Mouse (Mus musculus): ENCODE results near the gene Pitpnm2. TPM values are rescaled to one million over a fixed set of nuclear protein-coding genes. Genes with fewer than 3 reads are reported as not detected.

Gene Pitpnm2
- polyA plus RNA-seq, 1 experiment: 54.9 TPM

- no peak overlapping the region for H3K27ac ChIP-seq (ENCODE audit: control insufficient read depth, insufficient read depth, low read depth, low read length)
Measured at GRCm38 (mm10) chr5:124167621-124168020, 81.9 kb downstream of the Pitpnm2 start.

GRCm38 (mm10) chr5:124166741-124167140, 82.8 kb downstream of the Pitpnm2 start:
- H3K27ac ChIP-seq (ENCODE audit: control insufficient read depth, insufficient read depth, low read depth, low read length): no peak overlapping the region
- H3K4me3 ChIP-seq (ENCODE audit: control insufficient read depth, low read depth, low read length): no peak overlapping the region
- no peaks in the 10 kb centered on the region for H3K27me3 ChIP-seq (ENCODE audit: control insufficient read depth, insufficient read depth, low read length)
- H3K4me1 ChIP-seq (ENCODE audit: control insufficient read depth, insufficient read depth, low read length): no peaks in the 10 kb centered on the region
- no peak for TF ChIP-seq CTCF (IDR thresholded peaks at IDR 0.05; ENCODE audit: control insufficient read depth, insufficient read depth, insufficient replicate concordance, low read depth, low read length)
- TF ChIP-seq POLR2A (IDR thresholded peaks at IDR 0.05; ENCODE audit: control insufficient read depth, low read depth, low read length): no peak
- H3K36me3 ChIP-seq (ENCODE audit: control insufficient read depth, insufficient read depth, low read length): no peaks in the 10 kb centered on the region

More at GRCm38 (mm10) chr5:124167621-124168020, 81.9 kb downstream of the Pitpnm2 start:
- H3K4me3 ChIP-seq (ENCODE audit: control insufficient read depth, low read depth, low read length): no peak overlapping the region
- no peaks in the 10 kb centered on the region for H3K4me1 ChIP-seq (ENCODE audit: control insufficient read depth, insufficient read depth, low read length)
- TF ChIP-seq CTCF (IDR thresholded peaks at IDR 0.05; ENCODE audit: control insufficient read depth, insufficient read depth, insufficient replicate concordance, low read depth, low read length): no peak
- H3K27me3 ChIP-seq (ENCODE audit: control insufficient read depth, insufficient read depth, low read length): no peaks in the 10 kb centered on the region
- H3K36me3 ChIP-seq (ENCODE audit: control insufficient read depth, insufficient read depth, low read length): no peaks in the 10 kb centered on the region

- no peak overlapping the region for H3K4me3 ChIP-seq (ENCODE audit: control insufficient read depth, low read depth, low read length)
- no peak overlapping the region for H3K27ac ChIP-seq (ENCODE audit: control insufficient read depth, insufficient read depth, low read depth, low read length)
- H3K27me3 ChIP-seq (ENCODE audit: control insufficient read depth, insufficient read depth, low read length): no peaks in the 10 kb centered on the region
- no peaks in the 10 kb centered on the region for H3K4me1 ChIP-seq (ENCODE audit: control insufficient read depth, insufficient read depth, low read length)
- H3K36me3 ChIP-seq (ENCODE audit: control insufficient read depth, insufficient read depth, low read length): no peaks in the 10 kb centered on the region
- TF ChIP-seq POLR2A (IDR thresholded peaks at IDR 0.05; ENCODE audit: control insufficient read depth, low read depth, low read length): no peak
- no peak for TF ChIP-seq CTCF (IDR thresholded peaks at IDR 0.05; ENCODE audit: control insufficient read depth, insufficient read depth, insufficient replicate concordance, low read depth, low read length)
Measured at GRCm38 (mm10) chr5:124165622-124166570, 83.7 kb downstream of the Pitpnm2 start.

GRCm38 (mm10) chr5:124163445-124163844, 86.1 kb downstream of the Pitpnm2 start:
- no peaks in the 10 kb centered on the region for H3K36me3 ChIP-seq (ENCODE audit: control insufficient read depth, insufficient read depth, low read length)
- H3K4me1 ChIP-seq (ENCODE audit: control insufficient read depth, insufficient read depth, low read length): no peaks in the 10 kb centered on the region; the same call in 1 of the 2 replicates
- no peak overlapping the region for H3K27ac ChIP-seq (ENCODE audit: control insufficient read depth, insufficient read depth, low read depth, low read length)
- no peak for TF ChIP-seq CTCF (IDR thresholded peaks at IDR 0.05; ENCODE audit: control insufficient read depth, insufficient read depth, insufficient replicate concordance, low read depth, low read length)
- TF ChIP-seq POLR2A (IDR thresholded peaks at IDR 0.05; ENCODE audit: control insufficient read depth, low read depth, low read length): no peak
- no peaks in the 10 kb centered on the region for H3K27me3 ChIP-seq (ENCODE audit: control insufficient read depth, insufficient read depth, low read length)
- no peak overlapping the region for H3K4me3 ChIP-seq (ENCODE audit: control insufficient read depth, low read depth, low read length)

- Histone ChIP-seq H3K4me3 (ENCODE audit: control insufficient read depth, low read depth, low read length) (no peak overlapping the region), H3K4me1 (ENCODE audit: control insufficient read depth, insufficient read depth, low read length) (no peaks in the 10 kb centered on the region; the same call in 1 of the 2 replicates), H3K27me3 (ENCODE audit: control insufficient read depth, insufficient read depth, low read length) (no peaks in the 10 kb centered on the region), H3K27ac (ENCODE audit: control insufficient read depth, insufficient read depth, low read depth, low read length) (no peak overlapping the region), H3K36me3 (ENCODE audit: control insufficient read depth, insufficient read depth, low read length) (no peaks in the 10 kb centered on the region)
- no peak for TF ChIP-seq POLR2A (IDR thresholded peaks at IDR 0.05; ENCODE audit: control insufficient read depth, low read depth, low read length)
- no peak for TF ChIP-seq CTCF (IDR thresholded peaks at IDR 0.05; ENCODE audit: control insufficient read depth, insufficient read depth, insufficient replicate concordance, low read depth, low read length)
Measured at GRCm38 (mm10) chr5:124162577-124162976, 87.0 kb downstream of the Pitpnm2 start.

GRCm38 (mm10) chr5:124161831-124162230, 87.7 kb downstream of the Pitpnm2 start:
- TF ChIP-seq CTCF (IDR thresholded peaks at IDR 0.05; ENCODE audit: control insufficient read depth, insufficient read depth, insufficient replicate concordance, low read depth, low read length) (no peak), POLR2A (IDR thresholded peaks at IDR 0.05; ENCODE audit: control insufficient read depth, low read depth, low read length) (no peak)
- Histone ChIP-seq H3K27me3 (ENCODE audit: control insufficient read depth, insufficient read depth, low read length) (no peaks in the 10 kb centered on the region), H3K4me1 (ENCODE audit: control insufficient read depth, insufficient read depth, low read length) (no peaks in the 10 kb centered on the region; the same call in 1 of the 2 replicates), H3K4me3 (ENCODE audit: control insufficient read depth, low read depth, low read length) (no peak overlapping the region), H3K36me3 (ENCODE audit: control insufficient read depth, insufficient read depth, low read length) (no peaks in the 10 kb centered on the region), H3K27ac (ENCODE audit: control insufficient read depth, insufficient read depth, low read depth, low read length) (no peak overlapping the region)

- H3K4me3 ChIP-seq (ENCODE audit: control insufficient read depth, low read depth, low read length): no peak overlapping the region
- H3K27me3 ChIP-seq (ENCODE audit: control insufficient read depth, insufficient read depth, low read length): no peaks in the 10 kb centered on the region
- no peaks in the 10 kb centered on the region for H3K36me3 ChIP-seq (ENCODE audit: control insufficient read depth, insufficient read depth, low read length)
- H3K4me1 ChIP-seq (ENCODE audit: control insufficient read depth, insufficient read depth, low read length): no peaks in the 10 kb centered on the region; the same call in 1 of the 2 replicates
- TF ChIP-seq CTCF (IDR thresholded peaks at IDR 0.05; ENCODE audit: control insufficient read depth, insufficient read depth, insufficient replicate concordance, low read depth, low read length) (no peak), POLR2A (IDR thresholded peaks at IDR 0.05; ENCODE audit: control insufficient read depth, low read depth, low read length) (no peak)
- H3K27ac ChIP-seq (ENCODE audit: control insufficient read depth, insufficient read depth, low read depth, low read length): no peak overlapping the region
Measured at GRCm38 (mm10) chr5:124159453-124159852, 90.1 kb downstream of the Pitpnm2 start.
